Mouse (Mus musculus): ENCODE results near the gene Sco2.

Gene Sco2

GRCm38 (mm10) chr15:89323656-89324055 lies 50.0 kb downstream of the Sco2 start:
- DNase-seq (ENCODE audit: low spot score), result no peak

- DNase-seq (ENCODE audit: low spot score), result no peak
These were observed 50.8 kb downstream of the Sco2 start, which contains the start of gene Adm2 for GRCm38 (mm10) chr15:89322670-89323522. Adm2 (plus strand) TSS chr15:89322720.

All from layer of hippocampus, adult 9-10 months (tissue).